In genomic region chr14:31140141-31140540, GRCm38 (mm10) we compare ENCODE assay signal across 23 mouse cellular contexts. TPM values are rescaled to one million over a fixed set of nuclear protein-coding genes. Genes with fewer than 3 reads are reported as not detected.
DNase-seq lines count a peak whose midpoint lies in the region; TF ChIP-seq lines count a peak whose summit lies in the region.
"Had no signal": no experiment of that assay in that cellular context is flagged by ENCODE, and none has a peak within 500 bp of the region (broad histone marks: within the 10 kb centered on the region; RNA-seq: fewer than 3 reads in every experiment).

No protein-coding gene starts in this region.

- intact Hi-C loops in gastrocnemius, adult 2 months (cut with DNase I): no loop called here

- DNase-seq in cerebellum, adult 11-12 months: peak; percentile 12
- DNase-seq in cerebellum, postnatal 14 days: no peak
- peak; percentile 14 for DNase-seq in gastrocnemius, adult 2 months
- DNase-seq in gastrocnemius, postnatal 25 days: no peak
- DNase-seq in ovary, postnatal 36 days (ENCODE audit: low spot score): peak; percentile 2
- no peak for DNase-seq in ovary, postnatal 10 days (ENCODE audit: low spot score)
- DNase-seq in left cerebral cortex, adult 8-10 months (ENCODE audit: low spot score in 2 of 2): no peak
- DNase-seq: adrenal gland, adult 8-10 months; adrenal gland, postnatal 36 days; cerebellum, adult 8-10 months; cerebellum, postnatal 25 days; heart, adult 18-20 months; heart, postnatal 10 days; heart, postnatal 4 days; kidney, adult 18-20 months had no signal

- H3K4me3 ChIP-seq in gastrocnemius, adult 2 months: no peak overlapping the region
- H3K4me3 ChIP-seq: embryonic facial prominence, embryonic 12.5 days; embryonic facial prominence, embryonic 15.5 days; forebrain, embryonic 12.5 days; heart, embryonic 12.5 days; heart, embryonic 15.5 days had no signal

- TF ChIP-seq CTCF in gastrocnemius, adult 2 months (IDR thresholded peaks at IDR 0.05): no peak

- H3K27ac ChIP-seq in gastrocnemius, adult 2 months: no peak overlapping the region
- H3K27ac ChIP-seq: embryonic facial prominence, embryonic 12.5 days; embryonic facial prominence, embryonic 15.5 days; forebrain, embryonic 12.5 days; heart, embryonic 15.5 days; hindbrain, embryonic 14.5 days; hindbrain, postnatal 0 days had no signal

RNA-seq across cellular contexts. Expression of gene Nt5dc2, which starts 9.3 kb away (rescaled TPM):
- total RNA-seq in gastrocnemius, adult 2 months (2021): 1 to 10 TPM; 1.2 to 1.7 TPM
- 1 to 10 TPM; 2.6 to 4.1 TPM for total RNA-seq in gastrocnemius, postnatal 25 days (2021)
- total RNA-seq in left cerebral cortex, adult 8-10 months (2022): 1 to 10 TPM; 3.0 to 4.1 (median 3.8) TPM

RNA-seq across cellular contexts. Expression of gene Smim4, which starts 11.4 kb away (rescaled TPM):
- total RNA-seq in gastrocnemius, adult 2 months (2021): 10 to 100 TPM; 33.4 to 36.1 TPM
- 10 to 100 TPM; 37.6 to 43.8 TPM for total RNA-seq in gastrocnemius, postnatal 25 days (2021)
- total RNA-seq in left cerebral cortex, adult 8-10 months (2022): 10 to 100 TPM; 26.5 to 30.6 (median 28.0) TPM

RNA-seq across cellular contexts. Expression of gene Stab1, which starts 28.3 kb away (rescaled TPM):
- total RNA-seq in gastrocnemius, adult 2 months (2021): 10 to 100 TPM; 14.0 to 16.5 TPM
- total RNA-seq in gastrocnemius, postnatal 25 days (2021): 10 to 100 TPM; 15.8 to 26.6 TPM
- total RNA-seq in left cerebral cortex, adult 8-10 months (2022): 10 to 100 TPM; 18.7 to 28.1 (median 22.2) TPM
- total RNA-seq: common myeloid progenitor, adult 5-6 weeks had no signal

Comparison
In these comparisons a context has a peak if more than half of its experiments do, and no peak if none do; other contexts are left out.
1. DNase-seq: peak in cerebellum, adult 11-12 months (single experiment), gastrocnemius, adult 2 months (single experiment) and ovary, postnatal 36 days (single experiment); none in cerebellum, postnatal 14 days (0 of 2), gastrocnemius, postnatal 25 days (single experiment), ovary, postnatal 10 days (single experiment) and left cerebral cortex, adult 8-10 months (0 of 2).